ENCODE assay signal across 8 mouse cellular contexts in the genomic region with DNA sequence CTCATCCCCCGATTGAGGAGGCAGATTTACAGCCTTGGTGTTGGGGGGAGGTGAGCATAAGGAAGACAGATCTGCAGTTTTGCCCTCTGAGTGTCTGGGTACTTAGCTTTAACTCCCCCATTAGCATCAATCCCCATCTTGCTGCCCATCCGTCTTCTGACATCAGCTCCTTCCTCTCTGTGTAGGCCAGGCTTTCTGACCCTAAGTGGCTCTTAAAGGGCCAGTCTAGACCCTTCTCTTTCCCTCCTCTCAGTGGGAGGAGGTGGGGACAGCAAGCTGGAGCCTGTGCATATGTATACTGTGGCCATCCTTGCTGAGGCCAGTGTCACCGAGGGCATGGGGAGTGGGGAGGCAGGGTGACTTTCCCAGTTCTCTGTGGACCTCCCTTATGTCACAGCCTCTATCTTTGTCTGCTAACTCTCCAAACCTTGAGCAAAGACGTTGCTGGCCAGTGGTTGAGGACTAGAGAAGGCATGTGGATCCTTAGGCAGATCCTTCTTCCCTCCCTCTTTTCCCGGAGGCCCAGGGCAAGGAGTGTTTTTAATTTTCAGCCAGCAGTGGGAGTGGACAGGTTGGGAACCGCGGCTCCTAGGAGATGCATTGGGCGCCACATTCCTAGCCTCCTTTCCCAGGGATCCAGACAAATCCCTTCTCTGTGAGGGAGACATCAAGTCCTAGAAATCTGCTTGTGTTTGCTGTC. TPM values are rescaled to one million over a fixed set of nuclear protein-coding genes. Genes with fewer than 3 reads are reported as not detected.
A peak's percentile ranks its signal among the peaks of the same experiment; 100 is the strongest.
DNase-seq lines count a peak whose midpoint lies in the region; ATAC-seq and TF ChIP-seq lines count a peak whose summit lies in the region.

No protein-coding gene starts in this region.

- 11% methylated on average over 8 of the region's 8 CpGs for WGBS in forebrain, postnatal 0 days
- 17% methylated on average over 8 of the region's 8 CpGs for WGBS in liver, embryonic 14.5 days (ENCODE audit: insufficient replicate concordance)

- no peak overlapping the region for H3K27ac ChIP-seq in ES-Bruce4 (ENCODE audit: insufficient read depth, low read length)
- peak overlapping the region; percentile 99 for H3K27ac ChIP-seq in forebrain, postnatal 0 days (ENCODE audit: low read depth, low read length)
- no peak overlapping the region for H3K27ac ChIP-seq in liver, embryonic 14.5 days

- no peaks in the 10 kb centered on the region for H3K27me3 ChIP-seq in ES-Bruce4 (ENCODE audit: control insufficient read depth, insufficient read depth, low read length, poor library complexity, severe bottlenecking)
- no peaks in the 10 kb centered on the region for H3K27me3 ChIP-seq in forebrain, postnatal 0 days (ENCODE audit: insufficient read depth, low read length)
- H3K27me3 ChIP-seq in liver, embryonic 14.5 days (ENCODE audit: control insufficient read depth, insufficient read depth, low read length), result peaks cover 30% of the 10 kb centered on the region

- DNase-seq in cerebellum, adult 11-12 months, result peak; percentile 38
- no peak for DNase-seq in cerebellum, postnatal 4 days (ENCODE audit: low spot score in 2 of 2)
- DNase-seq in forebrain, postnatal 0 days, result peak; percentile 54
- DNase-seq in liver, embryonic 14.5 days (ENCODE audit: low read depth in 3 of 3, low spot score in 3 of 3), result no peak
- no peak for DNase-seq in frontal cortex, postnatal 14 days (ENCODE audit: low spot score in 2 of 2)
- no peak for DNase-seq in left cerebral cortex, adult 11 months (ENCODE audit: low spot score)

- H3K9me3 ChIP-seq in ES-Bruce4 (replicated peaks; ENCODE audit: control insufficient read depth, insufficient read depth, low read length, poor library complexity, severe bottlenecking), result no peaks in the 10 kb centered on the region
- H3K9me3 ChIP-seq in forebrain, postnatal 0 days (ENCODE audit: low read length), result no peaks in the 10 kb centered on the region
- H3K9me3 ChIP-seq in liver, embryonic 14.5 days (ENCODE audit: control insufficient read depth, low read length), result no peaks in the 10 kb centered on the region

- ATAC-seq in forebrain, postnatal 0 days, result no peak
- ATAC-seq in liver, embryonic 14.5 days (ENCODE audit: insufficient read depth), result no peak
- no peak for ATAC-seq in inflammation-experienced regulatory T-cells, adult 6 months

- H3K4me3 ChIP-seq in ES-Bruce4 (ENCODE audit: low read depth, low read length), result peak overlapping the region; percentile 64; the same call in 1 of the 2 replicates
- H3K4me3 ChIP-seq in forebrain, postnatal 0 days (ENCODE audit: low read depth, low read length), result peak overlapping the region; percentile 52
- peak overlapping the region in 1 of 2 experiments; percentile 55; a peak in 3 of 4 replicates for H3K4me3 ChIP-seq in liver, embryonic 14.5 days (ENCODE audit: insufficient read depth in 1 of 2, low read depth in 2 of 2, low read length in 2 of 2)

- peak overlapping the region; percentile 85 for H3K4me2 ChIP-seq in forebrain, postnatal 0 days (ENCODE audit: low read depth)
- peak overlapping the region; percentile 82 for H3K4me2 ChIP-seq in liver, embryonic 14.5 days (ENCODE audit: low read depth)

- H3K9ac ChIP-seq in ES-Bruce4 (ENCODE audit: low read depth, poor library complexity, severe bottlenecking), result peak overlapping the region; percentile 69; the same call in 1 of the 2 replicates
- H3K9ac ChIP-seq in forebrain, postnatal 0 days, result peak overlapping the region; percentile 79
- H3K9ac ChIP-seq in liver, embryonic 14.5 days (replicated peaks), result no peak overlapping the region

- no peak for TF ChIP-seq CTCF in ES-Bruce4 (IDR thresholded peaks at IDR 0.05; ENCODE audit: low read depth, low read length)
- no peak for TF ChIP-seq CTCF in forebrain, postnatal 0 days (IDR thresholded peaks at IDR 0.05; ENCODE audit: low read depth)
- TF ChIP-seq CTCF in liver, embryonic 14.5 days (IDR thresholded peaks at IDR 0.05; ENCODE audit: low read depth), result no peak

- H3K36me3 ChIP-seq in ES-Bruce4 (ENCODE audit: control insufficient read depth, insufficient read depth, low read length, poor library complexity, severe bottlenecking), result no peaks in the 10 kb centered on the region
- no peaks in the 10 kb centered on the region for H3K36me3 ChIP-seq in forebrain, postnatal 0 days (ENCODE audit: insufficient read depth)
- H3K36me3 ChIP-seq in liver, embryonic 14.5 days (replicated peaks; ENCODE audit: control insufficient read depth, insufficient read depth, low read depth), result no peaks in the 10 kb centered on the region; the same call in 1 of the 2 replicates

- H3K4me1 ChIP-seq in ES-Bruce4 (ENCODE audit: control insufficient read depth, insufficient read depth, low read length), result peaks cover 3% of the 10 kb centered on the region
- peaks cover 49% of the 10 kb centered on the region for H3K4me1 ChIP-seq in forebrain, postnatal 0 days (ENCODE audit: insufficient read depth)
- peaks cover 5 to 35% of the 10 kb centered on the region in 2 experiments; a peak in 3 of 4 replicates for H3K4me1 ChIP-seq in liver, embryonic 14.5 days (replicated peaks; ENCODE audit: control insufficient read depth in 2 of 2, insufficient read depth in 2 of 2, low read length in 1 of 2)

- TF ChIP-seq EP300 in ES-Bruce4 (IDR thresholded peaks at IDR 0.05; ENCODE audit: insufficient read depth, low read depth, low read length), result no peak
- no peak for TF ChIP-seq EP300 in liver, embryonic 14.5 days (IDR thresholded peaks at IDR 0.05; ENCODE audit: low read depth)

- no peak for TF ChIP-seq POLR2A in ES-Bruce4 (IDR thresholded peaks at IDR 0.05; ENCODE audit: insufficient read depth, low read length)

RNA-seq across cellular contexts. Expression of gene Gpr84, which starts 6.3 kb away (rescaled TPM):
- not detected in 2 replicates for polyA plus RNA-seq in ES-Bruce4 (2011; ENCODE audit: insufficient read depth, insufficient read length, low read depth, missing spikeins)
- 0.29 and 0.54 TPM in 2 replicates for total RNA-seq in forebrain, postnatal 0 days (2014; rRNA removed)
- polyA plus RNA-seq in forebrain, postnatal 0 days (2015; fragmentation: Nextera tagmentation; extraction: Ambion mirVana), result 0.31 and 0.33 TPM in 2 replicates
- 0.17 and 0.20 TPM in 2 replicates for polyA plus RNA-seq in liver, embryonic 14.5 days (2012; rRNA removed)
- 0.18 and 0.32 TPM in 2 replicates for polyA plus RNA-seq in liver, embryonic 14.5 days (2014; fragmentation: Nextera tagmentation; extraction: Ambion mirVana)
- polyA plus RNA-seq in inflammation-experienced regulatory T-cells, adult 6 months (2017; shearing (Covaris generic)), result not detected

RNA-seq across cellular contexts. Expression of gene Copz1, which starts 31.6 kb away (rescaled TPM):
- 140 and 145 TPM in 2 replicates for polyA plus RNA-seq in ES-Bruce4 (2011; ENCODE audit: insufficient read depth, insufficient read length, low read depth, missing spikeins)
- 120 and 147 TPM in 2 replicates for total RNA-seq in forebrain, postnatal 0 days (2014; rRNA removed)
- 209 and 217 TPM in 2 replicates for polyA plus RNA-seq in forebrain, postnatal 0 days (2015; fragmentation: Nextera tagmentation; extraction: Ambion mirVana)
- 118 and 133 TPM in 2 replicates for polyA plus RNA-seq in liver, embryonic 14.5 days (2012; rRNA removed)
- 205 and 219 TPM in 2 replicates for polyA plus RNA-seq in liver, embryonic 14.5 days (2014; fragmentation: Nextera tagmentation; extraction: Ambion mirVana)
- polyA plus RNA-seq in inflammation-experienced regulatory T-cells, adult 6 months (2017; shearing (Covaris generic)), result 100 to 1,000 TPM; 216 to 248 (median 223) TPM

RNA-seq across cellular contexts. Expression of gene Zfp385a, which starts 35.8 kb away (rescaled TPM):
- 26.8 and 29.6 TPM in 2 replicates for polyA plus RNA-seq in ES-Bruce4 (2011; ENCODE audit: insufficient read depth, insufficient read length, low read depth, missing spikeins)
- 11.6 and 13.0 TPM in 2 replicates for total RNA-seq in forebrain, postnatal 0 days (2014; rRNA removed)
- 20.5 and 21.3 TPM in 2 replicates for polyA plus RNA-seq in forebrain, postnatal 0 days (2015; fragmentation: Nextera tagmentation; extraction: Ambion mirVana)
- 4.9 and 5.6 TPM in 2 replicates for polyA plus RNA-seq in liver, embryonic 14.5 days (2012; rRNA removed)
- polyA plus RNA-seq in liver, embryonic 14.5 days (2014; fragmentation: Nextera tagmentation; extraction: Ambion mirVana), result 4.7 and 6.2 TPM in 2 replicates
- not detected for polyA plus RNA-seq in inflammation-experienced regulatory T-cells, adult 6 months (2017; shearing (Covaris generic))

RNA-seq across cellular contexts. Expression of gene Nfe2, which starts 45.9 kb away (rescaled TPM):
- polyA plus RNA-seq in ES-Bruce4 (2011; ENCODE audit: insufficient read depth, insufficient read length, low read depth, missing spikeins), result not detected in 2 replicates
- total RNA-seq in forebrain, postnatal 0 days (2014; rRNA removed), result 0.85 and 1.6 TPM in 2 replicates
- 0.30 and 0.34 TPM in 2 replicates for polyA plus RNA-seq in forebrain, postnatal 0 days (2015; fragmentation: Nextera tagmentation; extraction: Ambion mirVana)
- polyA plus RNA-seq in liver, embryonic 14.5 days (2012; rRNA removed), result 178 and 222 TPM in 2 replicates
- 175 and 184 TPM in 2 replicates for polyA plus RNA-seq in liver, embryonic 14.5 days (2014; fragmentation: Nextera tagmentation; extraction: Ambion mirVana)
- 1 to 10 TPM in 2 of 3 experiments, under 1 TPM in 1; 0.96 to 1.3 (median 1.1) TPM for polyA plus RNA-seq in inflammation-experienced regulatory T-cells, adult 6 months (2017; shearing (Covaris generic))

Comparison
In these comparisons a context has a peak if more than half of its experiments do, and no peak if none do; other contexts are left out.
1. DNase-seq: peak in cerebellum, adult 11-12 months (single experiment) and forebrain, postnatal 0 days (single experiment); none in cerebellum, postnatal 4 days (0 of 2), liver, embryonic 14.5 days (0 of 3), frontal cortex, postnatal 14 days (0 of 2) and left cerebral cortex, adult 11 months (single experiment).
2. RNA of gene Zfp385a, which starts 35.8 kb away (polyA plus RNA-seq): 26.8 to 29.6 TPM in ES-Bruce4, 20.5 to 21.3 TPM in forebrain, postnatal 0 days and 4.7 to 6.2 TPM in liver, embryonic 14.5 days; not detected in inflammation-experienced regulatory T-cells, adult 6 months; every median in the first group is over 4 times any median in the second.